Mouse (Mus musculus): ENCODE data around the gene Gm16181.

- TF ChIP-seq CTCF (IDR thresholded peaks at IDR 0.05; ENCODE audit: control insufficient read depth, insufficient read depth, insufficient replicate concordance, low read depth, low read length) (peak; percentile 94), POLR2A (IDR thresholded peaks at IDR 0.05; ENCODE audit: control insufficient read depth, low read depth, low read length) (no peak)
Measured at GRCm38 (mm10) chr17:35236390-35236746, 15.7 kb downstream of the Gm16181 start.

All from testis, adult 2 months (tissue).